Mouse (Mus musculus): ENCODE results near the gene Hspd1. TPM values are rescaled to one million over a fixed set of nuclear protein-coding genes. Genes with fewer than 3 reads are reported as not detected.

Hspd1 gene
- total and polyA plus RNA-seq, 3 experiments: 306 to 885 (median 775) TPM

GRCm38 (mm10) chr1:55039944-55040343 is 48.1 kb downstream of the Hspd1 start:
- no peak for DNase-seq (ENCODE audit: low read depth, low spot score)
- Histone ChIP-seq H3K79me2 (ENCODE audit: control insufficient read depth, insufficient read depth, low read length, poor library complexity) (no peaks in the 10 kb centered on the region), H3K27me3 (ENCODE audit: control insufficient read depth in 1 of 2, insufficient read depth in 2 of 2, low read length in 2 of 2) (no peaks in the 10 kb centered on the region; a peak in 1 of 4 replicates), H3K36me3 (ENCODE audit: control insufficient read depth in 1 of 2, insufficient read depth in 2 of 2, low read length in 2 of 2) (no peaks in the 10 kb centered on the region), H3K4me1 (ENCODE audit: control insufficient read depth in 1 of 2, insufficient read depth in 2 of 2, low read length in 2 of 2) (no peaks in the 10 kb centered on the region), H3K9me3 (replicated peaks; ENCODE audit: insufficient read depth, low read length) (no peaks in the 10 kb centered on the region), H3K27ac (ENCODE audit: control insufficient read depth, low read depth, low read length) (no peak overlapping the region), H3K9ac (ENCODE audit: control insufficient read depth, low read depth, low read length, poor library complexity, severe bottlenecking) (no peak overlapping the region), H3K4me3 (ENCODE audit: control insufficient read depth in 1 of 2, insufficient read depth in 1 of 2, low read depth in 2 of 2, low read length in 2 of 2) (no peak overlapping the region)
- TF ChIP-seq TAL1 (IDR thresholded peaks at IDR 0.05; ENCODE audit: low read length) (no peak), ZC3H11A (IDR thresholded peaks at IDR 0.05; ENCODE audit: low read depth, low read length) (no peak), RAD21 (IDR thresholded peaks at IDR 0.05; ENCODE audit: low read depth, low read length) (no peak), ZNF384 (IDR thresholded peaks at IDR 0.05; ENCODE audit: low read depth, low read length) (no peak)

GRCm38 (mm10) chr1:55031026-55031779 is 56.8 kb downstream of the Hspd1 start:
- no peaks in the 10 kb centered on the region; the same call in 1 of the 2 replicates for H3K9me3 ChIP-seq (replicated peaks; ENCODE audit: insufficient read depth, low read length)
- no peak overlapping the region for H3K4me3 ChIP-seq (ENCODE audit: control insufficient read depth in 1 of 2, insufficient read depth in 1 of 2, low read depth in 2 of 2, low read length in 2 of 2)
- DNase-seq (ENCODE audit: low read depth, low spot score): peak; percentile 48
- peaks cover 10% of the 10 kb centered on the region for H3K79me2 ChIP-seq (ENCODE audit: control insufficient read depth, insufficient read depth, low read length, poor library complexity)
- peaks cover 4 to 12% of the 10 kb centered on the region in 2 experiments; a peak in 2 of 4 replicates for H3K4me1 ChIP-seq (ENCODE audit: control insufficient read depth in 1 of 2, insufficient read depth in 2 of 2, low read length in 2 of 2)
- no peak overlapping the region for H3K9ac ChIP-seq (ENCODE audit: control insufficient read depth, low read depth, low read length, poor library complexity, severe bottlenecking)
- H3K36me3 ChIP-seq (ENCODE audit: control insufficient read depth in 1 of 2, insufficient read depth in 2 of 2, low read length in 2 of 2): peaks cover 0 to 17% of the 10 kb centered on the region in 2 experiments; a peak in 2 of 4 replicates
- no peak overlapping the region for H3K27ac ChIP-seq (ENCODE audit: control insufficient read depth, low read depth, low read length)
- H3K27me3 ChIP-seq (ENCODE audit: control insufficient read depth in 1 of 2, insufficient read depth in 2 of 2, low read length in 2 of 2): no peaks in the 10 kb centered on the region
- TF ChIP-seq MAX (IDR thresholded peaks at IDR 0.05; ENCODE audit: low read length) (no peak), NELFE (IDR thresholded peaks at IDR 0.05; ENCODE audit: low read depth, low read length) (no peak), ZMIZ1 (IDR thresholded peaks at IDR 0.05; ENCODE audit: low read depth, low read length) (no peak), ZC3H11A (IDR thresholded peaks at IDR 0.05; ENCODE audit: low read depth, low read length) (no peak), TCF12 (IDR thresholded peaks at IDR 0.05; ENCODE audit: low read depth, low read length) (0 out of 2 replicates have a peak, but pooled peaks have one; percentile 4), JUND (IDR thresholded peaks at IDR 0.05; ENCODE audit: low read depth, low read length) (no peak), NRF1 (IDR thresholded peaks at IDR 0.05; ENCODE audit: insufficient read depth, low read depth, low read length, poor library complexity, severe bottlenecking) (no peak), USF1 (IDR thresholded peaks at IDR 0.05; ENCODE audit: low read depth, low read length) (no peak), ELF1 (IDR thresholded peaks at IDR 0.05; ENCODE audit: low read depth, low read length) (no peak), POLR2A (IDR thresholded peaks at IDR 0.05; ENCODE audit: control insufficient read depth in 1 of 2, insufficient read depth in 1 of 2, low read depth in 1 of 2, low read length in 2 of 2, poor library complexity in 1 of 2) (no peak), MAFK (IDR thresholded peaks at IDR 0.05; ENCODE audit: borderline replicate concordance, low read depth, low read length) (no peak), SMC3 (IDR thresholded peaks at IDR 0.05; ENCODE audit: low read depth, low read length) (no peak), GATA1 (IDR thresholded peaks at IDR 0.05; ENCODE audit: low read depth, low read length) (peak; percentile 27; the same call in 1 of the 2 replicates), E2F4 (IDR thresholded peaks at IDR 0.05; ENCODE audit: borderline replicate concordance, low read depth, low read length) (no peak), TBP (IDR thresholded peaks at IDR 0.05; ENCODE audit: low read depth, low read length) (no peak), EP300 (IDR thresholded peaks at IDR 0.05; ENCODE audit: low read depth in 1 of 2, low read length in 2 of 2) (0 out of 4 replicates have a peak, but pooled peaks of 1 of the 2 experiments have one; percentile 28), KAT2A (conservative IDR thresholded peaks at IDR 0.05; ENCODE audit: low read depth, low read length) (no peak), BHLHE40 (IDR thresholded peaks at IDR 0.05; ENCODE audit: borderline replicate concordance, low read depth, low read length) (no peak), TAL1 (IDR thresholded peaks at IDR 0.05; ENCODE audit: low read length) (no peak), MXI1 (IDR thresholded peaks at IDR 0.05; ENCODE audit: low read depth, low read length) (no peak), MEF2A (IDR thresholded peaks at IDR 0.05; ENCODE audit: extremely low read depth, insufficient replicate concordance, low read depth, low read length, poor library complexity, severe bottlenecking) (no peak), RCOR1 (IDR thresholded peaks at IDR 0.05; ENCODE audit: low read depth, low read length) (peak; percentile 13; the same call in 1 of the 2 replicates), ZKSCAN1 (IDR thresholded peaks at IDR 0.05; ENCODE audit: low read depth, low read length) (no peak), MAZ (IDR thresholded peaks at IDR 0.05; ENCODE audit: low read depth, low read length) (no peak), HCFC1 (IDR thresholded peaks at IDR 0.05; ENCODE audit: low read depth, low read length) (no peak), ZNF384 (IDR thresholded peaks at IDR 0.05; ENCODE audit: low read depth, low read length) (no peak), MYC (IDR thresholded peaks at IDR 0.05; ENCODE audit: low read depth, low read length) (no peak), CHD2 (IDR thresholded peaks at IDR 0.05; ENCODE audit: low read length) (no peak), GABPA (IDR thresholded peaks at IDR 0.05; ENCODE audit: low read depth, low read length) (no peak)

All from MEL (cell line).